In the genomic region with DNA sequence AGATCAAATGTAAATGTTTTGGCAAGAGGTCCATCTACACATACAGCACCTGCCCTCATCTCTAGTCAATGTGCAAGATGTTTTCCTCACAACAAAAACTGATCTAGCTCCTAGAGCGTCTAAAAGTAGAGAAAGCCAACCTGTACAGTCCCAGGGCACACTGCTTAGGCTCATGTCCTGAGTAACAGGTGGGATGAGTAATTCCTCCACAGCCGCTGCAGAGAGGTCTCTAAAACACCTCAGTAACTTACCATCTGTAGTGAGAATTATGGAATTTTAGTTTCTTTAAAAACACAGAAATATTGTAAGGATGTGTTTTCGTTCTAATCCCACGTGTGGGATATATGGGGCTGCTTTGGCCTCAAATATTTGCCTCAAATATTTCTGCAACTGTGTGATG, we compare ENCODE assay signal across 12 mouse cellular contexts. TPM values are rescaled to one million over a fixed set of nuclear protein-coding genes. Genes with fewer than 3 reads are reported as not detected.
DNase-seq lines count a peak whose midpoint lies in the region; ATAC-seq and TF ChIP-seq lines count a peak whose summit lies in the region.
"Had no signal": no experiment of that assay in that cellular context is flagged by ENCODE, and none has a peak within 500 bp of the region (broad histone marks: within the 10 kb centered on the region; RNA-seq: fewer than 3 reads in every experiment).

No protein-coding gene starts in this region.

- TF ChIP-seq POLR2A in heart, adult 2 months (IDR thresholded peaks at IDR 0.05; ENCODE audit: insufficient read depth, low read depth, low read length), result no peak
- no peak for TF ChIP-seq POLR2A in limb, embryonic 14.5 days (IDR thresholded peaks at IDR 0.05; ENCODE audit: borderline replicate concordance, extremely low read depth, insufficient read depth, insufficient read length)

- H3K4me3 ChIP-seq in heart, adult 2 months, result no peak overlapping the region
- H3K4me3 ChIP-seq in layer of hippocampus, adult 2 months, result no peak overlapping the region
- no peak overlapping the region for H3K4me3 ChIP-seq in embryonic facial prominence, embryonic 12.5 days
- H3K4me3 ChIP-seq in limb, embryonic 14.5 days (replicated peaks; ENCODE audit: low read length), result no peak overlapping the region
- no peak overlapping the region for H3K4me3 ChIP-seq in hindbrain, embryonic 12.5 days
- H3K4me3 ChIP-seq: hindbrain, embryonic 10.5 days; liver, embryonic 12.5 days had no signal

- peak overlapping the region; percentile 47 for H3K27ac ChIP-seq in heart, adult 2 months
- H3K27ac ChIP-seq in layer of hippocampus, adult 2 months, result peak overlapping the region; percentile 67
- H3K27ac ChIP-seq in embryonic facial prominence, embryonic 12.5 days, result peak overlapping the region; percentile 85
- H3K27ac ChIP-seq in limb, embryonic 14.5 days (replicated peaks; ENCODE audit: low read depth, low read length), result peak overlapping the region; percentile 74
- H3K27ac ChIP-seq in hindbrain, embryonic 12.5 days, result no peak overlapping the region; the same call in 1 of the 2 replicates
- H3K27ac ChIP-seq: hindbrain, embryonic 10.5 days; liver, embryonic 12.5 days had no signal

- intact Hi-C loops in heart, adult 2 months (cut with DNase I), result loop anchor here (2.0 kb wide), 1 partner anchor 48 kb away; no protein-coding TSS in a partner anchor

- H3K27me3 ChIP-seq in heart, adult 2 months (ENCODE audit: control insufficient read depth, insufficient read depth, low read length), result no peaks in the 10 kb centered on the region
- no peaks in the 10 kb centered on the region for H3K27me3 ChIP-seq in embryonic facial prominence, embryonic 12.5 days
- H3K27me3 ChIP-seq in limb, embryonic 14.5 days (ENCODE audit: control insufficient read depth, insufficient read depth, low read length), result no peaks in the 10 kb centered on the region
- H3K27me3 ChIP-seq in hindbrain, embryonic 12.5 days, result no peaks in the 10 kb centered on the region
- H3K27me3 ChIP-seq: liver, embryonic 12.5 days had no signal

- WGBS in heart, adult 2 months, result 77% methylated on average over 4 of the region's 4 CpGs
- 66% methylated on average over 4 of the region's 4 CpGs for WGBS in embryonic facial prominence, embryonic 12.5 days
- 50% methylated on average over 4 of the region's 4 CpGs for WGBS in limb, embryonic 14.5 days
- 82% methylated on average over 4 of the region's 4 CpGs for WGBS in hindbrain, embryonic 12.5 days

- peaks cover 23% of the 10 kb centered on the region for H3K4me1 ChIP-seq in heart, adult 2 months (ENCODE audit: control insufficient read depth, insufficient read depth, low read length)
- peaks cover 71% of the 10 kb centered on the region for H3K4me1 ChIP-seq in embryonic facial prominence, embryonic 12.5 days
- peaks cover 66% of the 10 kb centered on the region for H3K4me1 ChIP-seq in limb, embryonic 14.5 days (ENCODE audit: control insufficient read depth, insufficient read depth, low read length)
- peaks cover 24% of the 10 kb centered on the region for H3K4me1 ChIP-seq in hindbrain, embryonic 12.5 days

- no peak for TF ChIP-seq EP300 in heart, adult 2 months (IDR thresholded peaks at IDR 0.05; ENCODE audit: insufficient read depth, low read depth, low read length)

- DNase-seq in heart, adult 2 months, result no peak
- DNase-seq in heart, postnatal 4 days, result no peak
- DNase-seq in layer of hippocampus, adult 2 months (ENCODE audit: low spot score in 2 of 2), result no peak
- DNase-seq in layer of hippocampus, postnatal 36 days, result no peak
- DNase-seq in limb, embryonic 14.5 days (ENCODE audit: low spot score), result no peak
- DNase-seq in lung, postnatal 36 days, result no peak

- H3K79me2 ChIP-seq in heart, adult 2 months (replicated peaks; ENCODE audit: control insufficient read depth, insufficient read depth, low read length), result peaks cover 3% of the 10 kb centered on the region

- H3K36me3 ChIP-seq in heart, adult 2 months (ENCODE audit: control insufficient read depth, insufficient read depth, low read length), result peaks cover 19% of the 10 kb centered on the region
- no peaks in the 10 kb centered on the region for H3K36me3 ChIP-seq in embryonic facial prominence, embryonic 12.5 days
- H3K36me3 ChIP-seq in limb, embryonic 14.5 days (ENCODE audit: control insufficient read depth, insufficient read depth, low read length), result no peaks in the 10 kb centered on the region
- no peaks in the 10 kb centered on the region for H3K36me3 ChIP-seq in hindbrain, embryonic 12.5 days
- H3K36me3 ChIP-seq: hindbrain, embryonic 10.5 days; liver, embryonic 12.5 days had no signal

- H3K9ac ChIP-seq in heart, adult 2 months (ENCODE audit: low read depth, low read length), result no peak overlapping the region
- H3K9ac ChIP-seq in embryonic facial prominence, embryonic 12.5 days, result no peak overlapping the region
- no peak overlapping the region for H3K9ac ChIP-seq in limb, embryonic 14.5 days (ENCODE audit: low read depth, low read length, severe bottlenecking)
- no peak overlapping the region for H3K9ac ChIP-seq in hindbrain, embryonic 12.5 days
- H3K9ac ChIP-seq: liver, embryonic 12.5 days had no signal

- H3K4me2 ChIP-seq in embryonic facial prominence, embryonic 12.5 days (replicated peaks), result peak overlapping the region; percentile 25; the same call in 1 of the 2 replicates
- peak overlapping the region; percentile 38 for H3K4me2 ChIP-seq in limb, embryonic 14.5 days (replicated peaks; ENCODE audit: low read depth, low read length, severe bottlenecking)
- no peak overlapping the region for H3K4me2 ChIP-seq in hindbrain, embryonic 12.5 days (replicated peaks)
- H3K4me2 ChIP-seq: liver, embryonic 12.5 days had no signal

- no peak for ATAC-seq in embryonic facial prominence, embryonic 12.5 days (ENCODE audit: insufficient number of reproducible peaks, insufficient read depth, low FRiP score, low TSS enrichment)
- ATAC-seq in limb, embryonic 14.5 days (ENCODE audit: low FRiP score, low read depth), result no peak
- ATAC-seq in hindbrain, embryonic 12.5 days (ENCODE audit: low FRiP score), result no peak
- ATAC-seq: activated CD4-positive, CD25-positive, alpha-beta regulatory T cell, adult 4 months; inflammation-experienced regulatory T-cells, adult 6 months; liver, embryonic 12.5 days had no signal

- no peaks in the 10 kb centered on the region for H3K9me3 ChIP-seq in embryonic facial prominence, embryonic 12.5 days
- no peaks in the 10 kb centered on the region for H3K9me3 ChIP-seq in limb, embryonic 14.5 days (ENCODE audit: control insufficient read depth, low read length)
- no peaks in the 10 kb centered on the region for H3K9me3 ChIP-seq in hindbrain, embryonic 12.5 days (replicated peaks)
- H3K9me3 ChIP-seq: hindbrain, embryonic 10.5 days; liver, embryonic 12.5 days had no signal

- TF ChIP-seq CTCF in heart, adult 2 months (IDR thresholded peaks at IDR 0.05), result no peak
- TF ChIP-seq CTCF in layer of hippocampus, adult 2 months (conservative IDR thresholded peaks at IDR 0.05), result no peak

RNA-seq across cellular contexts. Expression of a gene that starts 50.0 kb away (rescaled TPM):
- 100 to 1,000 TPM; 106 to 110 TPM for total RNA-seq in heart, adult 2 months (2021)
- 86.0 and 145 TPM in 2 replicates for polyA plus RNA-seq in heart, adult 2 months (2012; rRNA removed)
- 100 to 1,000 TPM; 175 to 186 TPM for total RNA-seq in heart, postnatal 4 days (2021)
- total RNA-seq in layer of hippocampus, adult 2 months (2021), result 100 to 1,000 TPM; 243 TPM
- total RNA-seq in layer of hippocampus, postnatal 36 days (2021), result 100 to 1,000 TPM; 239 to 256 TPM
- polyA plus RNA-seq in embryonic facial prominence, embryonic 12.5 days (2016; fragmentation: Nextera tagmentation; extraction: Ambion mirVana), result 96.4 and 96.9 TPM in 2 replicates
- polyA plus RNA-seq in limb, embryonic 14.5 days (2012; rRNA removed), result 189 and 205 TPM in 2 replicates
- polyA plus RNA-seq in limb, embryonic 14.5 days (2014; fragmentation: Nextera tagmentation; extraction: Ambion mirVana), result 94.7 and 101 TPM in 2 replicates
- 156 and 166 TPM in 2 replicates for polyA plus RNA-seq in hindbrain, embryonic 12.5 days (2016; fragmentation: Nextera tagmentation; extraction: Ambion mirVana)
- polyA plus RNA-seq: inflammation-experienced regulatory T-cells, adult 6 months had no signal
